Mouse (Mus musculus) hindbrain, embryonic 13.5 days (tissue): ENCODE measurements around the gene Kif1c. TPM values are rescaled to one million over a fixed set of nuclear protein-coding genes. Genes with fewer than 3 reads are reported as not detected.

Experiments
- ATAC-seq: fragments of 200-750 bp; cut with Nextera tagmentation; 2 replicates; pipeline ENCODE4 v1.8.0; 2017; ENCODE audit warnings: moderate TSS enrichment; ENCODE audit not compliant: low FRiP score
- H3K27ac ChIP-seq: fragments of 300-500 bp; sonication (generic); 2 replicates; pipeline ENCODE4 v1.5.1; 2015; ENCODE audit warnings: inconsistent platforms, mild to moderate bottlenecking, moderate library complexity
- H3K27me3 ChIP-seq: fragments of 300-500 bp; sonication (generic); 2 replicates; pipeline ENCODE4 v1.6.1; 2015; ENCODE audit warnings: mild to moderate bottlenecking, inconsistent platforms
- H3K36me3 ChIP-seq: fragments of 300-500 bp; sonication (generic); 2 replicates; pipeline ENCODE4 v1.6.1; 2015; ENCODE audit warnings: mild to moderate bottlenecking, inconsistent platforms
- H3K4me1 ChIP-seq: fragments of 300-500 bp; sonication (generic); replicated peaks from 2 replicates; pipeline ENCODE4 v1.6.1; 2015; ENCODE audit warnings: inconsistent platforms
- H3K4me2 ChIP-seq: fragments of 300-500 bp; sonication (generic); 2 replicates; pipeline ENCODE4 v1.6.1; 2015; ENCODE audit warnings: inconsistent platforms, mild to moderate bottlenecking, moderate library complexity
- H3K4me3 ChIP-seq: fragments of 300-500 bp; sonication (generic); 2 replicates; pipeline ENCODE4 v1.5.1; 2015; ENCODE audit warnings: mild to moderate bottlenecking, inconsistent platforms
- H3K9ac ChIP-seq: fragments of 300-500 bp; sonication (generic); 2 replicates; pipeline ENCODE4 v1.6.1; 2015; ENCODE audit warnings: mild to moderate bottlenecking, inconsistent platforms
- H3K9me3 ChIP-seq: fragments of 300-500 bp; sonication (generic); 2 replicates; pipeline ENCODE4 v1.6.1; 2016; ENCODE audit warnings: inconsistent platforms
- WGBS: fragments of 180-500 bp; shearing (Covaris S2); methylation state at CpG from one replicate; pipeline ENCODE4 v1.1.7; 2015; 5-methylcytosine and 5-hydroxymethylcytosine counted together
- polyA plus RNA-seq: library from polyadenylated mRNA; unstranded; fragments of >200 nt; fragmentation: Nextera tagmentation; extraction: Ambion mirVana; gene quantifications from 2 replicates; pipeline ENCODE4 v1.2.1, GENCODE M21; 2015

Gene Kif1c
- polyA plus RNA-seq: 1.5 and 1.7 TPM in 2 replicates

GRCm38 (mm10) chr11:70699722-70700556, at the start of gene Kif1c, which contains the start of gene Inca1:
Gene Kif1c, plus strand, starts transcription at chr11:70700548.
Gene Inca1, minus strand, starts transcription at chr11:70700155.
- Histone ChIP-seq H3K36me3 (peaks cover 19% of the 10 kb centered on the region), H3K9me3 (no peaks in the 10 kb centered on the region), H3K4me2 (peak within 1 kb of the TSS; percentile 89), H3K4me3 (peak within 1 kb of the TSS; percentile 91), H3K27me3 (no peaks in the 10 kb centered on the region), H3K27ac (peak within 1 kb of the TSS; percentile 93), H3K4me1 (peaks cover 26% of the 10 kb centered on the region), H3K9ac (peak within 1 kb of the TSS; percentile 95)
- 2% methylated on average over 69 of the region's 69 CpGs for WGBS
- ATAC-seq: peak; percentile 95

GRCm38 (mm10) chr11:70651391-70651790, 49.0 kb upstream of the Kif1c start:
- Histone ChIP-seq H3K9ac (no peak overlapping the region), H3K4me1 (peaks cover 69% of the 10 kb centered on the region), H3K4me3 (peak overlapping the region; percentile 8; the same call in 1 of the 2 replicates), H3K4me2 (peak overlapping the region; percentile 10; the same call in 1 of the 2 replicates), H3K36me3 (peaks cover 39% of the 10 kb centered on the region), H3K27me3 (no peaks in the 10 kb centered on the region), H3K9me3 (no peaks in the 10 kb centered on the region), H3K27ac (no peak overlapping the region)
- 86% methylated on average over 2 of the region's 2 CpGs for WGBS
- ATAC-seq: no peak

DNA sequence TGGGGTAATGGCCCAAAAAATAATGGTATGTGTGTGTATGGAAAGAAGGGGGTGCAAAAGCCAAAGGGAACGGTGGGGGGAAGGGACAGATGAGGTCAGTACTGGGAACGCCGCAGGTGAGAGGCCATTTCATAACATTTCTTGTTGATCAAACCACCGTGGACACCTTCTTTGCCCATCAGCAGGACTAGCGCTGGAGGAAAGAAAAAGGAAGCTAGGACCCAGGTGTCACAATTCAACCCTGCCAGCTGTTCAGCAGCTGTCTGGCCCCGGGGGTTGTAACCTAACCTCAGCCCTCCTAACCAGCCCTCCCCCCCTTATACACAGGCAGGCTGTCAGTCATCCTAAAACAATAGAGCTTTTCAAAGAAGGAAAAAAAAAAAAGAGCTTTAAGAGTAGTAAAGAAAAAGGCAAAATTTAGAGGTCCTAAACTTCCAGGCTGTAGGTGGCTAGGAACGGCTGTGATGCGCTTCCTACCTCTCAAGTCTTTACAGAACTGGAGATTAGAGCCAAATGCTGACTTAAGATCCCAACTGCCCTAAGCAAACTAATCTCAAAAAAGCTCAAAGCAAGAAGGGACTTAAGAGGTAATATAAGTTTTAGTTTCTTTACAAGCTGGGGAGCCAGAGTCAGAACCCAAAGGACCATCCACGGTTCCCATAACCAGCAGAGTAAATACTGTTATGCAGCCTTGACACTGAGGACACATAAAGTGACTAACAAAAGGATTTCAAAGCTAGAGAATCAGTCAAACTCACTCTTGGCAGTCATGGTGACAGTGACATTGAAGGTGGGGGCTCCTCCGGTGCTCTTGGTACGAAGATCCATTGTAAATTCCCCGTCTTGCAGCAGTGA, 48.1 kb upstream of the Kif1c start:
- no peak for ATAC-seq
- peak overlapping the region; percentile 89 for H3K4me2 ChIP-seq
- H3K9me3 ChIP-seq: no peaks in the 10 kb centered on the region
- peaks cover 39% of the 10 kb centered on the region for H3K36me3 ChIP-seq
- WGBS: 71% methylated on average over 12 of the region's 12 CpGs
- 0 out of 2 replicates have a peak, but pooled peaks cover 4% of the 10 kb centered on the region for H3K27me3 ChIP-seq
- H3K4me1 ChIP-seq: peaks cover 74% of the 10 kb centered on the region
- H3K4me3 ChIP-seq: peak overlapping the region; percentile 100
- peak overlapping the region; percentile 99 for H3K9ac ChIP-seq
- peak overlapping the region; percentile 99; the same call in 1 of the 2 replicates for H3K27ac ChIP-seq

DNA sequence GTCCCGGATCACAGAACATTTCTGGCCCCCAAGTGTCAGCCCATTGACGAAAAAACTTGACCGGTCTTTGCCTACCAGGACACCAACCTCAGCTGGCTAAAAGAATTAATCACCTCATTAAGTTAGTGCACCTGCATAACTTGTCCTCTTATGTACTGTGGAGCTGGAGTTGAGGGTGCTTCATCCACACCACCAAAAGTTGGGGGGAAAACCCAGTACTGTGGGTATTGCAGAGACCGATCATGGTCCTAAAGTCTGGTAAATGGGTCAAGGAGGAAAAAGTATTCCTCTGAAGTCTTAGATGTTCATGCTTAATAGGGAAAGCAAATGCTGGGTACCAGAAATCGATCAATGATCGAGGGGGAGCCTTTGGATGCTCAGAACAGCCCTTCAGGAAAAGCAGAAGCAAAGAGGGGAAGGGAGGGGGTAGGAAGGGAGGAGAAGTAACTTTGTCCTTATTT, 47.4 kb upstream of the Kif1c start:
- peak overlapping the region; percentile 89 for H3K4me2 ChIP-seq
- WGBS: 65% methylated on average over 6 of the region's 6 CpGs
- 0 out of 2 replicates have a peak, but pooled peaks cover 4% of the 10 kb centered on the region for H3K27me3 ChIP-seq
- peak overlapping the region; percentile 100 for H3K4me3 ChIP-seq
- H3K9me3 ChIP-seq: no peaks in the 10 kb centered on the region
- peaks cover 72% of the 10 kb centered on the region for H3K4me1 ChIP-seq
- H3K27ac ChIP-seq: peak overlapping the region; percentile 99
- peaks cover 39% of the 10 kb centered on the region for H3K36me3 ChIP-seq
- peak overlapping the region; percentile 99 for H3K9ac ChIP-seq
- no peak for ATAC-seq

GRCm38 (mm10) chr11:70653345-70654197, 46.8 kb upstream of the Kif1c start:
- peak overlapping the region; percentile 89 for H3K4me2 ChIP-seq
- peak; percentile 60 for ATAC-seq
- H3K36me3 ChIP-seq: peaks cover 39% of the 10 kb centered on the region
- 0 out of 2 replicates have a peak, but pooled peaks cover 4% of the 10 kb centered on the region for H3K27me3 ChIP-seq
- WGBS: under 1% methylated on average over 50 of the region's 63 CpGs
- H3K4me3 ChIP-seq: peak overlapping the region; percentile 100
- peak overlapping the region; percentile 99 for H3K9ac ChIP-seq
- H3K4me1 ChIP-seq: peaks cover 65% of the 10 kb centered on the region
- no peaks in the 10 kb centered on the region for H3K9me3 ChIP-seq
- peak overlapping the region; percentile 99 for H3K27ac ChIP-seq

DNA sequence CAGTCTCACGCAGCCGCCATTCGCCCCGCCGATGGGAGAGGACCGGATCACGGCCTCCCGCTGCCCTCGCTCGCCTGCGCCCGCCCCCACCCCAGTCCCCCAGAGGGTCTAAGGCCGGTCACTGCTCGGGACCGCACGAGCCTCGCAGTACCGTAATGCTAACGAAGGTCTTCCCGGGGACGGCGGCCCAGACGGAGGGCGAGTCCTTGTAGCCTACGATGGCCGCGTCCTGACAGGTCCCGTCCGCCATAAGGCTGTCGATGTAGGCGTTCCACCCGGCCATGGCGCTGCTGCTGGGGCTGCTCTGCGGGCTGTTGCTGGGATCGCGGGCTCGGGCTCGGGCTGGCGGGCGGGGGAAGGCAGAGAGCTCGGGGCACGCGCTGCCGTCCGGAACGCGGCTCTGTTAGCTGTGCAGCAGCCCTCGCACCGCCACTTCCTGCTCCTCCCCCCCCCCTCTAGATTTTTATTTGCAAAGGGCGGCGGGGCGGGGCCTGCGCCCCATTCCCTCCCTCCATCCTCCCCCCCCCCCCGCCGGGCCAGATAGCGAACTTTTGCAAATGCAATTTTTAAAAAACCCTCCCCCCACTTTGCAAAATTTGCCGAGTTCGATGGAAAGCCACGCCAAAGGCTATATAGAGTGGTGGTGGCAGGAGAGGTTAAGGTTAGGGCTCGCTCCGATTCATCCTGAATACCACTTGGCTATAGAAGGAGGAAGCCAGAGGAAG, 46.0 kb upstream of the Kif1c start, which contains the start of gene Pfn1:
Pfn1 (minus strand) TSS at position 447 of the 725 bp plus-strand sequence.
- 0 out of 2 replicates have a peak, but pooled peaks cover 4% of the 10 kb centered on the region for H3K27me3 ChIP-seq
- H3K36me3 ChIP-seq: peaks cover 36% of the 10 kb centered on the region
- no peaks in the 10 kb centered on the region for H3K9me3 ChIP-seq
- peak within 1 kb of the TSS; percentile 99 for H3K9ac ChIP-seq
- WGBS: under 1% methylated on average over 53 of the region's 61 CpGs
- ATAC-seq: peak; percentile 55
- peak within 1 kb of the TSS; percentile 99 for H3K27ac ChIP-seq
- peaks cover 57% of the 10 kb centered on the region for H3K4me1 ChIP-seq
- peak within 1 kb of the TSS; percentile 89 for H3K4me2 ChIP-seq
- peak within 1 kb of the TSS; percentile 100 for H3K4me3 ChIP-seq

GRCm38 (mm10) chr11:70654923-70655570, 45.3 kb upstream of the Kif1c start:
- ATAC-seq: peak; percentile 61
- H3K4me3 ChIP-seq: peak overlapping the region; percentile 100
- peaks cover 33% of the 10 kb centered on the region for H3K36me3 ChIP-seq
- H3K9ac ChIP-seq: peak overlapping the region; percentile 99
- peak overlapping the region; percentile 89 for H3K4me2 ChIP-seq
- no peaks in the 10 kb centered on the region for H3K9me3 ChIP-seq
- peak overlapping the region; percentile 99 for H3K27ac ChIP-seq
- H3K4me1 ChIP-seq: peaks cover 52% of the 10 kb centered on the region
- 0 out of 2 replicates have a peak, but pooled peaks cover 4% of the 10 kb centered on the region for H3K27me3 ChIP-seq
- WGBS: under 1% methylated on average over 48 of the region's 48 CpGs

DNA sequence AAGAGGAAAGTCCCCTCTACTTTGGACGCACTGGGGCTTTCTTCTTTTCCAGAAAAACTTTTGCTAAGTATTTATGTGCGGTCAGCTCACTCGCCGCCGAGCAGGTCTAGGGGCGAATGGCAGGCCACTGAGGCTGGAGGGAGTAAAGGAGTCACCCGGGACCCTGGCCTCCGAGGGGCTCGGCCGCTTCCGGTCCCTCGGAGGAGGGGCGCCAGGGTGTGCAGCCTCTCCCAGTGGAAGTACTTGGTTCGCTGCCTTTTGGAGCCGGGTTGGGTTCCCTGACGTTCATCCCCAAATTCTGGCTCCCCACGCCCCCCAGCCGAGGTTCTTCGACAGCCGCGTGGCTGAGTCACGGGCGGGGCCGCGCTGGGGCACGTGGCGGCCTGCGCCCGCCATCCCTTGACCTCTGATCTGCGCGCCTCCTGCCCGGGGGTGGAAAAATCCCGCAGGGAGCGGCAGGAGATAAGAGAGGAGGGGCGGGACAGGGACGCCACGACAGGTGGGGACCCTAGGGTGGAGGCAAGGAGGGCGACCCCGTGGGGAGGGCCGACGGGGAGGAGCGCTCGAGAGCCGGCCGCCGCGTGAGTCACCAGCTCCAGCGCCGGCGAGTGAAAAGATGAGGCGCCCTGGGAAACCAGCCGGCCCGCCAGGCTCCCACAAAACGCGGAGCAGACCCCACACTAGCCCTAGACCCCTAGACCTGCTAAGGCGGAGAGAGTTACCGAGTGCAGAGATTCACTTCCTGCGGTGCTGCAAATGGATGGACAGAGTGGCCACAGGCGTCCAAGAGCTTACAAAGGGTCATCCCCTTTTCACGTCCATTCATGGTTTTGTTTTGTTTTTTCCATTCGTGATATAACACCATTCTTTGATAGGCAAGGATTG, 44.5 kb upstream of the Kif1c start:
- peak overlapping the region; percentile 99 for H3K9ac ChIP-seq

DNA sequence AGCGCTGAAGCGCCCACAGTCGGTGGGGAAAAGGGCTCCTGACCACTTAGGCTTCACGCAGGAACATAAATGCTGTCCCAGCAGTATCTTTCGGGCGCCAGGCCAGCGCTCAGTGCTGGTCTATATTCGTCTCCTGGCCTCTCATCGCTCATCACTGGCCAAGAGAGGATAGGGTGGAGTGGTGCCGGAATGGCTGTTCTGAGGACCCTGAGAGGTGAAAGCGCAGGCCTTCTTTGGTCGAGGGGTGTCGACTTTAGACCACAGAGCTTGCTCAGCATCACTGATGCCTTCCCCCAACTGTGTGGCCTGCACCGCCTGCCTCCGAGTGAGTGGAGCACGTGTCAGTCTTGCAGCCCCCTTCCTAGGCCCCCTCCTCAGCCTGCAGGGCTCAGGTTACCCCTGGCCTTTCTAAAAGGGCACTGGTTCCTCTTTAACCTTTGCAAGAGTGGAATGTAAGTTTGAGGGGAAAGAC, 43.9 kb upstream of the Kif1c start:
- WGBS: 3% methylated on average over 16 of the region's 16 CpGs
- 0 out of 2 replicates have a peak overlapping the region, but pooled peaks have one; percentile 99 for H3K27ac ChIP-seq

More for the DNA sequence above, 44.5 kb upstream of the Kif1c start:
- Histone ChIP-seq H3K4me3 (peak overlapping the region; percentile 100), H3K36me3 (peaks cover 30% of the 10 kb centered on the region), H3K27me3 (0 out of 2 replicates have a peak, but pooled peaks cover 4% of the 10 kb centered on the region), H3K9me3 (no peaks in the 10 kb centered on the region), H3K27ac (peak overlapping the region; percentile 99), H3K4me1 (peaks cover 46% of the 10 kb centered on the region), H3K4me2 (peak overlapping the region; percentile 89)
- ATAC-seq: no peak
- under 1% methylated on average over 61 of the region's 61 CpGs for WGBS

More for the DNA sequence above, 43.9 kb upstream of the Kif1c start:
- peak overlapping the region; percentile 99 for H3K9ac ChIP-seq
- H3K4me3 ChIP-seq: peak overlapping the region; percentile 100
- H3K36me3 ChIP-seq: peaks cover 30% of the 10 kb centered on the region
- ATAC-seq: no peak
- 0 out of 2 replicates have a peak, but pooled peaks cover 4% of the 10 kb centered on the region for H3K27me3 ChIP-seq
- H3K9me3 ChIP-seq: no peaks in the 10 kb centered on the region
- H3K4me1 ChIP-seq: peaks cover 41% of the 10 kb centered on the region
- H3K4me2 ChIP-seq: peak overlapping the region; percentile 89
